Mouse (Mus musculus) bone marrow macrophage, adult 2 months (primary cell): ENCODE measurements around the gene Hoxb9.

ENCODE experiments used
- CTCF ChIP-seq: IDR thresholded peaks from 2 replicates; pipeline ENCODE4 v1.5.1; 2012; ENCODE audit warnings: low read depth, mild to moderate bottlenecking, low read length, moderate library complexity
- POLR2A ChIP-seq: IDR thresholded peaks from 2 replicates; pipeline ENCODE4 v1.6.1; 2012; ENCODE audit warnings: mild to moderate bottlenecking, low read depth, low read length, borderline replicate concordance

DNA sequence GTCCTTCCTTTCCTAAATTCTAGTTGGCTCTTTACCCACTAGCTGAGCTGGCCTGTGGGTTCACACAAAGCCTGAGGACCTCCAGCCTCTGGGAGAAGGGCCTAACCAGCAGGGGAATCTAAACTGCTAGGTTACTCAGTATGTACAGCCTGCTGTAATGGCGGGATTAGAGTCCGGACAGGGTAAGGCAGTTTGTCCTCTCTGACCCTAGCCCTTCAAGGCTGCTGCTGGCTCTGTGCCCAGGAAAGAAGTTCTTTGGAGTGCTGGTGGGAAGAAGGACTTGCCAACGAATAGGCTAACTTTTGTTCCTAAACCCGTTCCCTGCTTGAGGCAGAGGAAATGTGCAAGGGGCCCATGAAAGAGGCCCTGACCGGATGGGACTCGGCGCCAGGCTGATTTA lies 5.3 kb upstream of the Hoxb9 start:
- TF ChIP-seq POLR2A, result no peak
- TF ChIP-seq CTCF, result no peak
